Mouse (Mus musculus) CD4-positive, CD25-positive, alpha-beta regulatory T cell, adult 4 months (primary cell): ENCODE results near the gene Adcy1. TPM values are rescaled to one million over a fixed set of nuclear protein-coding genes. Genes with fewer than 3 reads are reported as not detected.

Source experiments
- ATAC-seq: one replicate; pipeline ENCODE4 v1.8.0; 2017
- polyA plus RNA-seq, 2 experiments: library from polyadenylated mRNA; unstranded; fragments of 100-300 nt; shearing (Covaris generic); gene quantifications; one replicate each; pipeline ENCODE4 v1.2.1; 2017

The Adcy1 gene
- polyA plus RNA-seq, 2 experiments from 2014 or later: not detected

DNA sequence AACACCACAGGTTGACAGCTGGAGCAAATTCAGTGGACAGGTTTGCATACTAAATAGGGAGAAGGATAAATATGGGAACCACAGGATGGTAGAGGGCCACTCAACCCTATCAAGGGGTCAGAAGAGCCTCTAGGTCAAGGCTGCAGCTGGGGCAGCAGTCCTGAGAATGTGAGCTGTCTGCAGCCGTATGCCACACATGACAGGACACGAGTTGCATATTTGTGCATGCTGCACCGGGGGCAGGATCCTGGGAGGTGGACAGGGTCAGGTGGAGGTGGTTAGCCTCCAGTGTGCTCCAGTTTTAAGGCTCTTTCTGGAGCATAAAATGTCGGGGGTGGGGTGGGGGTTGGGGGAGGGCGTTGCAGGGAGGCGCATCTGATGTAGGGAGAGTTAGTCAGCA, 8.3 kb downstream of the Adcy1 start:
- ATAC-seq: no peak

DNA sequence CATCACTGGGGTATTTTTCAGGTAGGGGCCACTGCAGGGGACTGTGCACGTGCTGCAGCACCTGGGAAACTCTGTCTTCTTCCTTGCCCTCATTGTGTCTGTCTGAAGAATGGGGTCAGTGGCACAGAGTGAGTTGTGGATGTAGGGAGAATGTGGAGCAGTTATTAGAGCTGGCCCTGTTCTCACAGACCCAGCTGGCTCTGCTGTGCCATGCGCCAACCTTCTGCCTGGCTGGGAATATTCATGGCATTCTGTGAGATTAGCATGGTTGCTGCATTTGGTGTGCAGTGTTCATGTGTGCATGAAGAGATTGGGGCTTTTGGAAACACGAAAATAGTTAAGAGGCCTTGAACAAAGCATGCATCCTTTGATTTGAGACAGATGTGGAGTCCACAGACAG, 10.3 kb downstream of the Adcy1 start:
- no peak for ATAC-seq

DNA sequence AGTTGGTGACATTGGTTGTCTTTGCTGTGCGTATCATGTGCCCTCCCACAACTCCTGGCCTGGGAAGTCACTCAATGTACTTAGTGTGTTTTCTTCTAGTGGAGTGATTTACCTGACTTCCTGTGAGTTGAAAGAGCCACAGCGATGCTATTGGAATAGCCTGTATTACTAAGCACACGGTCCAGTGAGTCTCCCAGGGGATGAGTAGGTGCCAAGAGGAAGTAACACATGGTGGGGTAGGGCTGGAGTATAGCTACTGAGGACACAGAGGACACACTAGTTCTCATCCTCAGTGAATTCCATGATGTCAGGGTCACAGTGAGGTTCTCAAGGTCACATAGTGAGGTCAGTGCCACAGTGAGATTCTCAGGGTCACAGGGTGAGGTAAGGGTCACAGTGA, 13.2 kb downstream of the Adcy1 start:
- ATAC-seq: no peak

DNA sequence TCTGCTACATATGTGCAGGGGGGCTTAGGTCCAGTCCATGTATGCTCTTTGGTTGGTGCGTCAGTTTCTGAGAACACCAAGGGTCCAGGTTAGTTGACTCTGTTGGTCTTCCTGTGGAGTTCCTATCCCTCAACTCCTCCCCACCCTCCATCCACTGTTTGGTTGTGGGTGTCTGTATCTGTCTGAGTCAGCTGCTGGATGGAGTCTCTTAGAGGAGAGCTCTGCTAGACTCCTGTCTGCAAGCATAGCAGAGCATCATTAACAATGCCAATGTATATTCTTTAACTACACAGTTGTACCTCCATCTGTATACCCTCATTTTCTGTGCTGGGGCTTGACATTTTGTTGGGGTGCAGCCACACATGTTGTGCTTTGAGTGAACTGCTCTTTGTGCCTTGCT, 18.6 kb downstream of the Adcy1 start:
- no peak for ATAC-seq

DNA sequence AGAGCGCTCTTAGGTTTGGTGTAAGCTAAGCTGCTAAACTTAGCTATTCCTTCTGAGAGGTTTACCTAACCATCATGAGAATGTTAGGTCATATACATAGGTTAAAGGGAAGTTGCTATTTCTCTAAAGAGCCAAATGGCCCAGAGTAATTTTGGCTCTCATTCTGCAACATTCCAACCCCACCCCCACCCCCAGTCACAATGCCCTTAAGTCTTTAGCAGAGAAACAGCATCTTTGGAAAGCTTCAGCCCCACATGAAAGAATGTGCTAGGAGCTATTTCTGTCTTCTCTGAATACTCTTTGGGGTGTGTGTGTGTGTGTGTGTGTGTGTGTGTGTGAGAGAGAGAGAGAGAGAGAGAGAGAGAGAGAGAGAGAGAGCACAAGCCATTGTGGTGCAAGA, 20.6 kb downstream of the Adcy1 start:
- ATAC-seq: no peak

DNA sequence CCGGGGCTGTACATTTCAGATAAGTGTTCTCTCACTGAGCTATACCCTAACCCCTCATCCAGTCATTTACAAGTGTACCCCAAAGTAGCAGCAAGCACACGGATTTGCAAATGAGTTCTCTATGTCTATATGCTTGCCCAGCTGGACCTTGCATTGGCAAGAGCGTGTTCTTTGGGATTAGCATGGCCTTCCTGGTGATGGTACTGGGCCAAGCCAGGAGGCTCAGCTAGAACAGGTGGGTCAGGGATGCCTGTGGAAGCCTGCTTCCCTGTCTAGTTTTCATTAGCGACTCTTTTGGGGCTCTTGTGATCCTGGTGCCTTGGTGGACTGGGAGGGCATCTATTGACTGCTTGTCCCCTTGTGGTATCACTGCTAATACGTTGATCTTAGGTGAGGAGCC, 21.9 kb downstream of the Adcy1 start:
- no peak for ATAC-seq

DNA sequence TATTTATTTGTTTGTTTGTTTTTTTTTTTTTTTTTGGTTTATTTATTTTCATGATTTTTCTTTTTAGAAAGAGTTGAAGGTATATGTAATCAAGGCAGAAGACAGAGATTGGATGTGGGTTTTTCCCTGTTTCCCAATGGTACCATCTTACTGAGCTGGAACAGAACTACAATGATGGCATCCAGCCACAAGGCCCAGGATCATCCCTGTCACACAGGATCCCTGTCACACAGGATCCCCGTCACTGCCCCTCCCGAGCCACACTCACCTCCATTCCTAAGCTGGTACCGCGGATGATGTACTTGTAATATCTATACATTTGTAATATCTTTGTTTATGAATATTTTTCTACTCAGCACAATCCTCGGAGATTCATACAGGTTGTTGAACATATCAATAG, 27.8 kb downstream of the Adcy1 start:
- no peak for ATAC-seq

DNA sequence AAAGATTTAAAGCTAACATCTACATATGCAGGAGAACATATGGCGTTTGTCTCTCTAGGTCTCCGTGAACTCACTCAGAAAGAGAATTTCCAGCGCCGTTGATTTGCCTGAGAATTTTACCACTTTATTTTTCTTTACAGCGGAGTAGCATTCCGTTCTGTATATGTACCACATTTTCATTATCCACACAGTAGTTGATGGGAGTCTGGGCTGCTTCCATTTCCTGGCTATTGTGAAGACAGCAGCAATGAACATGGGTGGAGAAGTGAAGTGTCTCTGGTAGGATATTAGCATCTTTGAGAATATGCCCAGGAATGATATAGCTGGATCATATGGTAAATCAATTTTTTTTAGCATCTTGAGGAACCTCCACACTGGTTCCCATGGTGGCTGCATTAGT, 31.6 kb downstream of the Adcy1 start:
- no peak for ATAC-seq

DNA sequence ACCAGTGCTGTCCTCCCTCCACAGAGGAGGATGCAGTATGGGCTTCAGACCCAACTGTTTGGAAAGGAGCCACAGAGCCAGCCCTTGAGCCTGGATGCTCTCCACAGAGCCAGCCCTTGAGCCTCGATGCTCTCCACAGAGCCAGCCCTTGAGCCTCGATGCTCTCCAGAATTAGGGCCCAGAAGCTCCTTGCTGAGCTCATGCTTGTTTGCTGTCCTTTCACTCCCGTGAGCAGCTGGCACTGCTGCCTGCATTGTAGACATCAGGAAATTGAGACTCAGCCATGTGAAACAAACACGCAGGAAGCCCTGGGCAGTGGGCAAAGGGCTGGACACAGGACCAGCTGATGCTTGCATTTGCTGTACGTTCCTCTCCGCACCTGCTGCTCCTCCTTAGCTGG, 38.4 kb downstream of the Adcy1 start:
- ATAC-seq: no peak

DNA sequence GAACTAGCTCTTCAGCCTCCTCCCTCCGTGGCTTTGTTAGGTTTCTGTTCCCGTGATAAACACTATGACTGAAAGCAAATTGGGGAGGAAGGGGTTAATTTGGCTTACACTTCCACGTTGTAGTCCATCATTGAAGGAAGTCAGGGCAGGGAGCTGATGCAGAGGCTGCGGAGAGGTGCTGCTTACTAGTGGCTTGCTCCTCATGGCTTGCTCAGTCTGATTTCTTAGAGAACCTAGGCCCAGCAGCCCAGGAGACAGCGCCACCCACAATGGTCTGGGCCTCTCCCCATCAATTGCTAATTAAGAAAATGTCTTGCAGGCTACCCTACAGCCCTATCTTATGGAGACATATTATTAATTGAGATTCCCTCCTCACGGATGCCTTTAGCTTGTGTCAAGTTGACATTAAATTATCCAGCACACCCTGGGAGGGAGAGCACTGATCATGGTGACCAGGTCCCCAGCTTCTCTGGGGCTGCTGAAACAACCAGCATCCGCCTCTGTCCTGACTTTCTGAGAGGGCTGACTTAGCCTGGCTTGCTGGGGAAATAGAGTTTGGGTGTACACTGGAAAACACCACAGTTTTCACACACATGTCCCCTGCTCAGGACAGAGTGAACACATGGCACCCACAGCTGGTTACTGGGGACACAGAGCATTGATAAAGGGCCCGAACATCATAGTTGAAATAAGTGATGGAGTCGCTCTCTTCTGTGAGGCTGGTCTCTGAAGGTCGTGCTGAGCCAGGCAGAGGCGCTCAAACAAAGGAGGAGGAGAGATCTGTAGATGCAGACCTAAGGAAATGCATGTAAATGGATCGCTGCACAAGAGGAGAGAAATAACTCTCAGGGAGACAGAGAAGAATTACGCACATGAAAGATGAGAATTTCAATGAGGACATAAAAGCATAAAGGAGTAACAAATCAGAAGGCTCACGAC, 39.2 kb downstream of the Adcy1 start:
- ATAC-seq: no peak

DNA sequence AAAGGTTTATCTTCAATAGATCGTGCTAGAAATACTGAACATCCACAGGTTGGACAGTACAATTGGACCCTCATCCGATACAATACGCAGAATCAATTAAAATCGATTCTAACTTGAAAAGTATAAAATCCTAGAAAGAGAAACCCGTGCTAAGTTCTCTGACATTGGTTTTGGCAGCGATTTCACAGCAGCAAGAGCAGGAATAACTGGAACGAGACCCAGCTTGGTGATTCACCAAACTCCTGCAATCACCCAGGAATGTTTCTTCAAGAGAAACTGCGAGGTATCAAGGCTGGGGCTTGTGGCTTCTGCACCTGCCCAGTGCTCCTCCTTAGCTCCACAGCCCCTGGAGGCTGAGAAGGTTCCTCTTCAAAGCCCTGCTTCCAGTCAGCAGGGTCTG, 42.0 kb downstream of the Adcy1 start:
- ATAC-seq: no peak

DNA sequence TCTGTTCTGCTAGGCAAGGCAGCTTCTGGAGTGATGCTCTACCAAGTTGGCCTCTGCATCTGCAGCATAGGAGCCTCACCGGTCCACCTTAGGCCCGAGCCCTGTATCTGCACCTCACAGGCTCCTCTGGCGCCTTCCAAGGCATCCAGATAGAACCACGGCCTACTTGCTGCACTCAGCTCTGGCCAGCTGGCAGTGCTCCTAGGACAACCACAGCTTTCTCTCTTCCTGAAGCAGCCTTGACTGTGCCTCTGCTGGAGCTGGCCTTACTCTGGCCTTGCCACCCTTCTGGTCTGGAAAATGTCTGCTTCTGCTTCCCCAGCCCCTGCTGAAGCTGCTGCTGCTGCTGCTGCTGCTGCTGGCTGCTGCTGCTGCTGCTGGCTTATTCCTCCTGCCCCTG, 45.8 kb downstream of the Adcy1 start:
- no peak for ATAC-seq

DNA sequence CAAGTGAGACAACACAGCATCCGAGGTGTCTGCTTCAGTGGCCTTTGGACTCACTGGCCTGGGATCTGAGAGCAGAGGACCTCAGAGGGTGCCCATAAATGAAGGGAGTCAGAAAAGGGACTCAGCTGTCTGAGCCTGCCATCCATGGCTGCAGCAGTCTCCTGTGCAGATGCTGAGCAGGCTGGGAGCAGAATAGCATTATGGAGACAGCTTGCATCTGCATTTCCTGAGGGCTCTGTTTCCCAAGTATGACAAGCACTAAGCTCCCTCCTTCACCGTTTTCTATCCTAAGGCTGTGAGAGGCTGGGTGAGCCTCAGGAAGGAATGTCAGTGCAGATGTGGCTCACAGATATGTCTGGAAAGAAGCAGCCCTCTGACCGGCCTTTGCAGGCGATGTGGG, 49.8 kb downstream of the Adcy1 start:
- ATAC-seq: no peak

DNA sequence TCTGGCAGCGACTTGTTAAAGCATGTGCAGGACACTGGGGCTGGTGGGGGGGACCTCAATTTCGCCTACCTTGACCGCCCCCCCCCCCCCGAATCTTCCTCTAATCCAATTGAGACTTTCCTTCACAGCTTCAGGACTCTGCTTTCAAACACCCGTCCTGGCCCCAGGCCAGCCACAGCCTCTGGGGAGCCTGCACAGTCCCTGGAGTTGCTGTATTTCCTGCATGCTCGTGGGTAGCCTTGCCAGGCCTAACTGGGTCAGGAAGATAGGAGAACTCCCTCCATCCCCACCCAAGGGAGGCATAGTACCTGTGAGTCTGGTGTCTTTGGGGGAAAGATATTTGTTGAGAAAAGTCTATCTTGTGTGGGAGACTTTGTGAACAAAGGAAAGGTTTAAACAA, 50.4 kb downstream of the Adcy1 start:
- ATAC-seq: no peak

DNA sequence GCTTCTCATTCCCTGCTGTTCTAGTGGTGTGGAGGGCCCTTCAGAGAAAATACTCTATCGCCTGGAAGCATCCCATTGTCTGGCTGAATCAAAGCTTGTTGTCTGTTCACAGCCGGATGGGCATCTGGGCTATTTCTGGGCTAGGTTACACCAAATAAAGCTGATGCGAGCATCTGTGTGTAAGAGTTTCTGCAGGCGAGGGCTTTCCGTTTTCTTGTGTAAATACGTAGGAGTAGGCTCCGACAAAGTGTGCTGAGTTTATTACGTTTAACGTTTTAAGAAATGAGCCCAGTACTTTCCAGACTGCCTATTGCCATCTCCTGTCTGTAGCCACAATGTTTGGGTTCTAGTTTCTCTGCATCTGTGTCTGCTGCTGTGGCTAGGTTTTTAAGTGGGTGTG, 51.0 kb downstream of the Adcy1 start:
- no peak for ATAC-seq

DNA sequence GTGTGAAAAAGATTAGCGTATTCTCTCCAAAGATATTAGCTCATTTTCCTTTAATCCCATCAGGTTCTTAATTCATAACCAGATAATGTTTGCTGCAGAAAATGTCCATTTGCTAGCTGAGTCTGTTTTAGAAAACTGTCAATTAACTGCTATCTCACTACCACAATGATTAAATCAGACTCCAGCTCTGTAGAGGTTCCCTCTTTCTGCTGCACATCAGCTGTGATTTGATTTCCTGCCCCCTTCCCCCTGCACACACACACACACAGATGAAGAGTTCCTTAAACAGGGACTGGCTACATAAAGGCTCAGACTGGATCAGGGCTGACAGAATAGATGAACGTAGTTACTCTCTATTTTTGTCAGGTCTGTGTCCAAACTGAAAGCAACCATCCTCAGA, 53.4 kb downstream of the Adcy1 start:
- ATAC-seq: no peak

DNA sequence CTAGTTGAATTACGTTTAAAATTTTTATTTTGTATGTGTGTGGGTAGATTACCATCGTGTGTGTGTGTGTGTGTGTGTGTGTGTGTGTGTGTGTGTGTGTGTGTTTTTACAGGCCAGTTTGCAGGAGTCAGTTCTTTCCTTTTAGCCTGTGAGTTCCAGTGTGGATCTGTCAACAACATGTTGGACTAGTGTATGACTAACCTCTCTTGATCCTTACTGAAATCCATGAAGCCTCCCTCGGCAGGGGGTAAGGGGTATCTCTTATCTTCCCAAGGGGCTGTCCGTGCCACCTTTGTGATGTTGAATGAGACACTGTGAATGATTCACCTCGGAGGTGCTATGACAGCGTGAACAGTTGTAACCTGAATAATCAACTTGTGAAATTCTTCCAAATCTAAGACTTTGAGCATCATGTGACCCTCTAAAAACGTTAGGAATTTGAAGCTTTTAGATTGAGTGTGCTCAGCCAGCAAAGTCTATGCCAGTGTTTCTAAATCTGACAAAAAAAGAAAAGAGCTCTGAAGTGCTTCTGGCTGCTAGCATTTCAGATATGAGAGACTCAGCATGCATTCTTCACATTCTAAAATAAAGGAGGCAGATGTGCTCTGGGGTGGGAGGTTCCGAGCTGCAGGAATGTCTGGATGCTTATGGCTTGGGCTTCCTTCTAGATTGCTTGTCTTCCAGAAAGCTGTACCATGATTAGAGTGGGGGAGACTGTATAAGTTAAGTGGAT, 66.2 kb downstream of the Adcy1 start:
- ATAC-seq: no peak

DNA sequence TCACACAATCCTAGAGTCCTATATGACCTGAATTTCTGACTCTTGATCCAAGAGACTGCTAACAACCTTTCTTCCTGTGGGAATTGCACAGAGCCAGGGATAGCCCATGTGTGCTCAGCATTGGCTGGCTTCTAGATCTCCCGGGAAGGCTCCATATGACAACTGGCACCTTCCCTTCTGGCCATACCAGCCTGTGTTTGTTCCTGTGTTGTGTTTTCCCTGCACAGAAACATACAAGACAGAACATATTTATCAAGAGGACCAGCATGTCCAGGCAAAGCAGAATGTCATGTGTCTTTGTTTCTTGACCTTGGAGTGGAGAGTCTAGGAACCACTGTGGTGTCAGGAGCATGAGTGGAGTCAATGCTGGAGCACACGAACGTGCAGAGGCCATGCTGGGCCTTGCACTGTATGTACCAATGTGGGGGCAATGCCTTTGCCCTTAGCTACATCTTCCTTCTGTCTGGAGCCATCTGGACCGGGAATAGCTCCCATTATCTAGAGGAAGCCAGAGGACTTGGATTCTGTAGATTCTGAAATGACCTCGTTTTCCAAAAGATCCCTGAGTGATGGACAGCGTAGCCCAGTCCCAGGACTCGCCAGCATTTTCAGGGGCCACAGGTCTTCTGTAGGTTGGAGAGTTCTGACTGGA, 69.6 kb downstream of the Adcy1 start:
- ATAC-seq: no peak

DNA sequence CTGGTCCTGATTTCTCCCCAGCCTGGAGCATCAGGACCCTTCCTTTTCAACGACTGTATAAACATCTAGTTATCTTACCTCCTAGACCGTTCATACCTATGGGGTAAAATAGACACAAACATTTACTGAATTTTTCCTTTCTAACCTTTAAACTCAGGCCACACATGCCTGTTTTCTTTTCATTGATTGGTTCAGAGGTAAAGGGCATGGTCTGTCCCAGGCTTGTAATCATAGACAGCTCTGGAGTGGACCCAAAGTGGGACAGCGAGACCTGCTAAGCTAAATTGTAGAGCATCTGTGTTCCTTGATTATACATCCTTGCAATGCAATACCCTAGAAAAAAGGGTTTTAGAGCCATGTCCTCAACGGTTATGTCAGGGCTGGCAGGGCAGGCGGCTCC, 70.4 kb downstream of the Adcy1 start:
- ATAC-seq: no peak

DNA sequence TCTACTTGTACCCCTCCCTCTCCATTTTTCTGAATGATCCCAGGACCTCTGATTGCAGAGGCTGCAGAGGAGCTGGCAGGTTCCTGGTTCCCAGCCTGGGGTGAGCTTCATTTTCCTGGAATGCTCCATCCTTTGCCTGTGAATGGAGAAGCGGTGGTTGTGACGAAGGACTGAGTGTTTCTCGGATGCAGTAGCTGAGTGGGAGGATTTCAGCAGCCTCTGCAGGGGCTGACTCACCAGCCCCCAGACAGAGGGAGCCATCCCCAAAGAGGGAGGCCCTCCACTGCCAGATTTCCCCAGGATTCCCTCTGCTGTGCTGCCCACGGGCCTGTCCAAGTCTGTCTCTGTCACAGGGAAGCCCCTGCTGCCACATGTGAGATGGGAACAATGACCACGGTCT, 71.0 kb downstream of the Adcy1 start:
- ATAC-seq: no peak

DNA sequence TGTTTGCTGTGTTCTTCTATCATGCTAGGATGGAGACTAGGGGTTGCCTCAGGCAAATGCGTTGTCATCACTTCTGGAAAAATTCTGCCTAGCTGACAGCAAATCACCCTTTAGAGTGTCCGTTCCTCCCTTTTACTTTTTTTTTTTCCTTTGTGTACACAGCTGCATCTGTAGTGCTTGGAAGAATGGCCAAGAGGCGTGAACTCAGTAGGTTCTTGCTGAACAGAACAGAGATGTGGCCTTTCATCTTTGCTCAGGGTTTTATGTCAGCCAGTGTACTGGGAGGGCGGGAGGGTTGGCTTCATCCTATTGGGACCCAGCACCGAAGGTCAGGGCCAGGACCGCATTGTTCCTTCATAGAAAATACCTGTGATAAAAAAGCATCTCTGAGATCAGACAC, 72.0 kb downstream of the Adcy1 start:
- no peak for ATAC-seq

DNA sequence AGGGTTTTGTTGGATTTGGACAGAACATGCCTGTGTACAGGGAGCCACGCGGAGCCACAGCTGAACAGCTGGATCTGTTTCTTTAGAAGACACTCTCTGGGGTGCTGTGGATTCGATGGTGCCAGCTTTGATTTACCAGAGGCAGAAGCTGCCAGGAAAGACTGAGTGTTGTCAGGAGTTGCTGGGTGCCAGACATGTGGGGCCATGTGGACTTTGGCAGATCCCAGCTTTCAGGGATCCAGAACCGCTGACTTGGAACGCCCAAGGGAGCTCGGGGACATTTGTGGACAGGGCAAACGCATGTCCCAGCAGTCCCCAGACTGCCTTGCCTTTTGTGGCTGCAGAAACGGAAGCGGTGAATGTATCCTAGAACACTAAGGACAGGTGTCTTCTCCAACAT, 72.5 kb downstream of the Adcy1 start:
- ATAC-seq: no peak

DNA sequence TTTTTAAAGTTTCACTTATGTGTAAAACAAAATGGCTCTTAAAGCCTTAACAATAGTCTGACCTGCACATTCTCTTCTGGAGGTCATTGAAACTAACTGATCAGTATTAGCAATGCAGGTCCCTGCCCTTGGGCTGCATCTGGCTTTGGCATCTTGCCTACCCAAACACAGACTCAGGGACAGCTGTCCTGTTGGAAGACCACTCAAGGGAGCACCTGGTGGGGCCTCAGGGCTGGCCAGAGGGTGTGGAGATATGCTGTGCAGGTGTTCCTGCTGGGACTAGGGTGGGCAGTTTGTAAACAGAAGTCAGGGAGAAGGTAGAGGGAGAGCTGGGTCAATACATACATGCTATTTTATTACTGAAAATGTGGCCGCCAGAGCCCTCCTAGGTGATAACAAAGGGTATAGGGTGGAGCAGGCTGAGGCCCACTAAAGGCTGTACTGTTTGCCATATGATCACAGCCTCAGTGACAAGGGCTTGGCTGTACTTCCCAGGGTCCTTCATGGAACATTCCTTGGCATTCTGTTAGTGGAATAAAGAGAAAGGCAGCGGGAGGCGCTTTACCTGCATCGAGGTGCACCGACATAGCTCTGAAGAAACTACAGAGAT, 73.1 kb downstream of the Adcy1 start:
- no peak for ATAC-seq
